Mouse (Mus musculus) cerebellum, postnatal 36 days (tissue): ENCODE data around the gene Smurf2.
"Not testable (repeated sequence)": the region's sequence is repeated elsewhere in the genome, so short reads cannot be mapped to it uniquely, and the experiment has no call there.

Experiments
- DNase-seq, 2 experiments: peaks; one replicate each; pipeline ENCODE4 v3.0.0; 2021 to 2022; ENCODE audit warnings: mixed read lengths in 2 of 2

The Smurf2 gene

DNA sequence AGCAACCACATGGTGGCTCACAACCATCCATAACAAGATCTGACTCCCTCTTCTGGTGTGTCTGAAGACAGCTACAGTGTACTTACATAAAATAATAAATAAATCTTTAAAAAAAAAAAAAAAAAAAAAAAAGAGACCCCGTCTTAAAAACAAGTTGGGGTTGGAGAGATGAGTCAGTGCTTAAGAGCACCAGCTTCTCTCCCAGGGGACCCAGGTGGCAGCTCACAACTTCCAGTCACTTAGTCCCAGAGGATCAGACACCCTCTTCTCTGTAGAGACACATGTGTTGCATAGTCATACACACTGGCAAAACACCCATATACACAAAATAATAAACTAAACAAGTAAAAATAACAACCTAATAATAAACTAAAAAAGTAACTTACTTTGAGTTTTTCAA lies 113.1 kb downstream of the Smurf2 start:
- DNase-seq: not testable (repeated sequence)

GRCm38 (mm10) chr11:106802069-106802627 lies 118.4 kb downstream of the Smurf2 start:
- peak in 1 of 2 experiments; percentile 37 for DNase-seq

GRCm38 (mm10) chr11:106795679-106796078 lies 124.8 kb downstream of the Smurf2 start:
- DNase-seq: no peak

DNA sequence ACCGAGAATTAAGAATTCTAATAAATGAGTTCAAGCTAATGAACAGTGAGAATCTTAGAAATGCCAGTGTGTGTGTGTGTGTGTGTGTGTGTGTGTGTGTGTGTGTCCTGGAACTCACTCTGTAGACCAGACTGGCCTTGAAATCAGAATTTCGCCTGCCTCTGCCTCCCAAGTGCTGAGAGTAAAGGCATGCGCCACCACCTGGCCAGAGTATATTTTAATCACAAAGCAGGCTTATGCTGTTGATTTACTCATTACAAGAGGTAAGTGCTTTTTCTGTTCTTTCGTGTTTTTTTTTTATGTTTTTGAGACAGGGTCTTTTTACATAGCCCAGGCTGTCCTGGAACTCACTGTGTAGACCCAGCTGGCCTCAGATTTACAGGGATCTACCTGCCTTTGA lies 126.7 kb downstream of the Smurf2 start:
- DNase-seq: no peak

DNA sequence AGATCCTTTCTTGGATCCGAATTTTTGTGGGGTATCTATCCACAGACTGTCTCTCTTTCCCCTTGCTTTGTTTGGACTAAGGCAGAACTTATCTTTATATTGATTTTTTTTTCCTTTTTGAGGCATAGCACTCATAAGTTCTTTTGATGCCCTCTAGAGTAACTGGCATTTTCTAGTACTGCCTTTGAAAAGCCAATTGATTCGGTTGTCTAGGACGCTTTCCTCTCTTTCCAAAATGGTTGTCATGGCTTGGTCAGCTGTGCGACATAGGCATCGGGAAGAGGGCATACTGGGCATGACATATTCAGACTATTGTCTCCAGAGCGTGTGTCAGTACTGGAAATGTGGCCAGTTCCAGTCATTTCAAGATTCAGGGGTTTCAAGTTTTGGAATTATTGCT lies 130.9 kb downstream of the Smurf2 start:
- peak in 1 of 2 experiments; percentile 35 for DNase-seq

GRCm38 (mm10) chr11:106788775-106789459 lies 131.6 kb downstream of the Smurf2 start, which contains the start of the genes Ddx5 and Cep95:
Gene Ddx5 (minus strand): TSS chr11:106789185.
Gene Cep95 (plus strand): TSS chr11:106789252.
- DNase-seq: peak; percentile 97 to 99

DNA sequence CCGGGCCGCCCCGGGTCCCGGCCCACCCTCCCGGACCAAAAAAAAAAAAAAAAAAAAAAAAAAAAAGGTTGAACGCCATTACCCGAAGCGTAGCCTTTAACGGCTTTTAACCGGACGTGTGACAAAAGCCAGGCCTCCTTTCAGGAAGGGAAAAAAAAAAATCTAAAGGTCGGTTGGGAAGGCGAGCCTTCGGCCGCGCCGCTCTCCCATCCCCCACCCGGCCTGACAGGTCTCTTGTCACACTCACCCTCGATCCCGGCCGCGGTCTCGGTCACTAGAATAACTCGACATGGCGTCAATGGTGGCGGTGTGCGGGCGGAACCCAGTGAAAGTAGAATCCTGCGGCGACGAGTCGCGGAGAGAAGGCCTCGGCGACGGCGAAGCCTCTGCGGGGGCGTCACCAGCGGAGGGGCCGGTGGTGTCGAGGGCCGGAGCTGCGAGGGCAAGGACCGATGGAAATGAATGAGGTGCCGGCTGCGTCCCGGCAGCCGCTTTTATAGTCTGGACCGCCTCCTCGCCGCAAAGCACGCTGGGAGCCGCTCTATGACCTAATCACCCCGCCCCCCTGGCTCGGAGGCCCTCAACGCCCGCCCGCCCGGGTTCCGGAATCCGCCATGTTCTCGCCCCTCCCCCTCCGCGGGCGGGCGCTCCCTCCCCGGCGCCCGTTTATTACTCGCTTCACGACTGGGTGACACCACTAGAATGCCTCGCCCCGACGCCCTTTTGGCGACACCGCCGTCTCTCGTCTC lies 132.3 kb downstream of the Smurf2 start:
- DNase-seq: peak; percentile 99 to 100

GRCm38 (mm10) chr11:106787131-106788025 lies 133.1 kb downstream of the Smurf2 start:
- peak; percentile 86 to 91 for DNase-seq

DNA sequence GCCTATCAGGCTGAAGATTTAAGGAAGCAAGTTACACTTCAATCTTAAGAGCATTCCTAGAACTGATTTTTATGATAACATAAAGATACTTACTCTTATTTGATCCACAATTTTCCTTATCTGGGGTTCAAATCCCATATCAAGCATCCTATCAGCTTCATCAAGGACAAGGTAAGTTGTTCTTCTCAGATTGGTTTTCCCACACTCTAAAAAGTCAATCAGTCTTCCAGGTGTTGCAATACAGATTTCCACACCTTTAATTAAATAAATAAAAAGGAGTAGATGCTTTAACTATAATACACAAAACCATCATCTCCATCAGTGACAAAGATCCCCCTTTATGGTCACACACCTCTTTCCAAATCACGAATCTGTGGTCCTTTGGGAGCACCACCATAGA lies 135.5 kb downstream of the Smurf2 start:
- DNase-seq: no peak

DNA sequence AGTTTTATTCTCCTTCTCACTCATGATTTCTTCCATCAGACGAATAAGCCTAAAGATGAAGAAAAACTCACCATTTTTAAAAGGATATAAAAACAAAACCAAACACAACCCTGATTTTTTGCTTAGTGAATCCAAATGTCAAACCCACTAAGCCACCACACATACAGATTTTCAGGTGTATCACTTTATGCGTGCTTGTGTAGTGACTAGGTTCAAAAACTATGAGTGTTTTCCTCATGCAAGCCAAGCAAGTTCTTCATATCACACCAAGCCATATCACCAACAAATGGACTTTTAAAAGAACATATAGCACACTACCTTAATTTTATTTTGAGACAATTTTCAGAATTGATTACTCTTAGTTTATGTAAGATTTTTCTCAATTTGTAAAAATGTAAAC lies 136.0 kb downstream of the Smurf2 start:
- DNase-seq: no peak

DNA sequence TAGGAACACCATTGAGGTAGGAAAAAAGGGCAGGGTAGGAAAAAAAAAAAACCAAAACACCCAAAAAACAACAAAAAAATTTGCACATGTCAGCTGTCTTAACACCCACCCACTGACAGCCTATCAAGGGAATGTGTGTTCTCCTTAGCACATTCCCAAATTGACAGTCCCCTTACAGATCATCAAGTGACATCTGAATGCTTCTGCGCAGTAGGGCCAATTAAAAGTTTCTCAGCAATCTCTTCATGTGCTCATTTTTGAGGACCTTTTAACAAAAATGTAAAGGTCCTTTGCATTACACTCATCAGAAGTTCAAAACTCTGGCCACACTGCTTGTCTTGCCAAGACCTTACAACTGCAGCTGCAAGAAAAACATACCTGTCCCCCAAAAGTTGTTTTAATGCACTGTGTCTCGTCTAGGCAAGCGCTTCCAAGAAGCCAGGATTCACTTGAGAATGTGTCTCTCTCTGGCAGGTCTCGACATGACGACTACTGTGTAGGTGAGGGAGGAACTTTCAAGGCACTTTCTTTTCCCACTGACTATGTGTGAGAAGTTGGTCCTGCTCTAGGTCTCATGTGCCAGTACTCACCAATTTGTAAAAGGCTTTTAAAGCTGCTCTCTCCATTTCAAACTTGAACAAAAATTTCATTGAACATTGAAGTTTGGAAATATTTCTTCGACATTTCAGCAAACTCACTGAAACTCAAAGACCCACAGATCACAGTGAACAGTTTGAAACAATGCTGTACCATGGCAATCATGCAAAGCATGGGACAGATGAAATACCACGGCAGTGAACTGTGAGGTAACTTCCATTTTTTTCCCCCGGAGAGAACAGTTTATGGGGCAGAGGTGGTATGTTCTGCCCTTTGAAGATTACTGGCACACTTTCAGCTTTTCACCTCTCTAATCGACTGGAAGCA lies 137.4 kb downstream of the Smurf2 start:
- no peak for DNase-seq

DNA sequence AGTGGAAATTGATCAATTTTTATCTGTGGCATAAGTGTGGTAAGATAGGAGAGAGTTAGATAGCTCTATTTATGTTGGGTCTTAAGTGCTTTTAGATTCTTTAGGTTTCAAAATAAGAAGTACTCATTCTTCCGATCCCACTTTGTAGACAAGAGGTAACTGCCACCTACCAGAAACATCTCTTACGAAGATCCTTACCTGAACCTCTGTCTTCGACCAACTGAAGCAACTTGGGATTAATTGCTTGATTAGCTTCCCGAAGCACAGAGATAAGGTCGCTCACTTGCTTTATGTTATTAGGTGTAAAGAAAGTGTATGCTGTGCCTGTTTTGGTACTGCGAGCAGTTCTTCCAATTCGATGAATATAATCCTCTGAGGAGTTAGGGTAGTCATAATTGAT lies 138.2 kb downstream of the Smurf2 start:
- DNase-seq: not testable (repeated sequence)

DNA sequence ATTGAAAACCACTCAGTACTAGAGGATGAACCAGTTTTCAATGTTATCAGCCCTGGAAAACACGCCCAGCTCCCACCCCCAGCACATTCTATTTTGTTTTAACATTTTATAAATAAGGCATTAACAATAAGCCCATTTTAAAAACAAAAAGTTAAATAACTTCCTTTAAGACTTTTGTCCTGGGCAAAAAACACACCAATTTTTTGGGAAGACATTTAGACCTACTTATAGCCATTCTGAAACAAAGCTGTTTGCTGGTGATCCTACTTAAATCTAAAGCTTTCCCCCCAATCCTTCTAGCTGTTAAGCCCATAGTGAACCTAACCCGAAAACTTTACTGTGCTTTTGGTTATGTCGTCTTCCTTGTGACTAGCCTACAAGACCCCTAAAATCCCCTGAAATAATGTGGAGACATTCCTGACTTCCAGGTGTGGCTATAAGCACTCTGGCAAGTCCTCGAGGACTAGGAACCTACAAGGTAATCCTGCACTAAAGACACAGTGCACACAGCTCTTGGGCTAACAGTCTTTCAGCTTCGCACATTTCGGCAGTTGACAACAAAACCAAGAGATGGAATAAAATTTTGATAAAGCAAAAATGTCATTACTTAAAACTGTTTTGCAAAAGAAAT lies 139.8 kb downstream of the Smurf2 start:
- DNase-seq: no peak

GRCm38 (mm10) chr11:106780089-106780425 lies 140.5 kb downstream of the Smurf2 start:
- DNase-seq: no peak

GRCm38 (mm10) chr11:106779388-106780088 lies 141.0 kb downstream of the Smurf2 start, which contains the start of gene Polg2:
Gene Polg2 (minus strand): TSS chr11:106779537.
- peak; percentile 84 to 86 for DNase-seq

DNA sequence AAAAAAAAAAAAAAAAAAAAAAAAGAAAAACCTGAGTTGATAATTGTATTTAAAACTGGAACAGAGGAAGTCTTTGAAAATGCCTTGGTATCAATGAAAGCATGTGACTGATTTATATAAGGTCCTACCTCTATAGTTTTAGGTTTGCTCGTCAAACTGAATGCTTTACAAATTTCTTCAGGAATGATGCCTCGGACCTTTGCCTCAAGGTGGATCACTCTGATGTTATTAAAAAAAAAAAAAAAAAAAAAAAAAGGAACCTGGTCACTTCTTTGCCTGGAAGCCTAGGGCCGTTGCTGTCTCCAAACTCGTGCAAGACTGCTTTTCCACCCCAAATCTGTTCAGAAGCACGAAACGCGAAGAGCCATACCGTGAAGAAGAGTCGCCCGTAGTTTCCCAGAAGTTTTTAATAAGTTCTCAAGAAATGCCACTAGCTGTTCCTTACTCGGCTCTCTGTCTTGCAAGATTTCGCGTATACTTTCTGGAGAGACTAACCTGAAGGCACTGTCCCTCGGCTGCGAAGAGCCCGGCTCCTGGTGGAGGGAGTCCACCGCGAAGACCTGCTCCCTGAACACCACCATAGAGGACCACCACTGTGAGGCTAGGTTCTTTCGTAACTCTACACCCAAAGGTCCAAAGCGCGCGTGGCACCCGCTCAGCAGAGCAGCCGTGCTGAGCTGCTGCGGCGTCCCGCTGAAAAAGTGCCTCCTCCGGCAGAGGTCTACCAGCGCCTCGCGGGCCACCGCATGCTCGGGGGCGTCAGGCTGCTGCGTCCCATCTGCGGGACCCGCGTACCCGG lies 141.7 kb downstream of the Smurf2 start:
- no peak for DNase-seq

- no peak for DNase-seq
Measured at GRCm38 (mm10) chr11:106778132-106778531, 142.4 kb downstream of the Smurf2 start.

GRCm38 (mm10) chr11:106777395-106777794 lies 143.1 kb downstream of the Smurf2 start:
- no peak for DNase-seq

DNA sequence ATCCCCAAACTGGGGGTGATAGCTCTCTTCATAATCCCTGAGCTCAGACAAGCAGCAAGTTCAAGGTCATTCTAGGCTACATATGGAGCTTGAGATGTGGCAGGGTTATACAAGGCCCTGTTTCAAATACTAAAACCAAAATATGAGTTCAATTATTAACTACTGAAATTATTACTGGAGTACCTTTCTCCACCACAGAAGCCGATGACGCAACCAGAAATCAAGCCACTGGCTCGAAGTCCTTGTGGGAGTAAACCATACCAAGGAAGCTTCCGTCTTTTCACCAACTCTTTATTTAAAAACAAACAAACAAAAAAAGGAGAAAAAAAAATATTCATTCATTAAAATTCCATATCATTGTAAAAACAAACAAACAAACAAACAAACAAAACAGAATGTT lies 143.6 kb downstream of the Smurf2 start:
- no peak for DNase-seq

GRCm38 (mm10) chr11:106773061-106773460 lies 147.5 kb downstream of the Smurf2 start:
- DNase-seq: no peak
